ENCODE assay signal across 9 mouse cellular contexts in genomic region chr2:151999669-152000290, GRCm38 (mm10). TPM values are rescaled to one million over a fixed set of nuclear protein-coding genes. Genes with fewer than 3 reads are reported as not detected.
DNase-seq lines count a peak whose midpoint lies in the region; ATAC-seq and TF ChIP-seq lines count a peak whose summit lies in the region.
"Had no signal": no experiment of that assay in that cellular context is flagged by ENCODE, and none has a peak within 500 bp of the region (broad histone marks: within the 10 kb centered on the region; RNA-seq: fewer than 3 reads in every experiment).

No protein-coding gene starts in this region.

- no peak for TF ChIP-seq POLR2A in heart, adult 2 months (IDR thresholded peaks at IDR 0.05; ENCODE audit: insufficient read depth, low read depth, low read length)

- ATAC-seq in kidney, embryonic 15.5 days (replicated peaks; ENCODE audit: low FRiP score), result peak; percentile 58
- no peak for ATAC-seq in monocyte, adult 5-6 weeks (replicated peaks; ENCODE audit: insufficient number of reproducible peaks, low FRiP score, low TSS enrichment, poor library complexity, severe bottlenecking)
- ATAC-seq in forebrain, embryonic 13.5 days, result no peak

- peak; percentile 21 to 35 for DNase-seq in heart, adult 2 months
- no peak for DNase-seq in heart, postnatal 14 days
- peak; percentile 57 for DNase-seq in R1 (ENCODE audit: low read depth, low spot score)
- peak; percentile 59 for DNase-seq in lung, postnatal 10 days
- no peak for DNase-seq in layer of hippocampus, adult 18-20 months (ENCODE audit: low spot score in 2 of 2)

- no peaks in the 10 kb centered on the region for H3K79me2 ChIP-seq in heart, adult 2 months (replicated peaks; ENCODE audit: control insufficient read depth, insufficient read depth, low read length)

- no peaks in the 10 kb centered on the region for H3K27me3 ChIP-seq in heart, adult 2 months (ENCODE audit: control insufficient read depth, insufficient read depth, low read length)
- H3K27me3 ChIP-seq in kidney, embryonic 15.5 days, result peaks cover 46% of the 10 kb centered on the region
- peaks cover 61% of the 10 kb centered on the region for H3K27me3 ChIP-seq in forebrain, embryonic 13.5 days

- 0 out of 2 replicates have a peak, but pooled peaks have one; percentile 2 for TF ChIP-seq CTCF in heart, adult 2 months (IDR thresholded peaks at IDR 0.05)

- H3K9ac ChIP-seq in heart, adult 2 months (ENCODE audit: low read depth, low read length), result no peak overlapping the region
- no peak overlapping the region for H3K9ac ChIP-seq in kidney, embryonic 15.5 days
- H3K9ac ChIP-seq in forebrain, embryonic 13.5 days, result no peak overlapping the region

- 11% methylated on average over 20 of the region's 20 CpGs for WGBS in heart, adult 2 months
- 5% methylated on average over 20 of the region's 20 CpGs for WGBS in kidney, embryonic 15.5 days
- WGBS in forebrain, embryonic 13.5 days, result 12% methylated on average over 20 of the region's 20 CpGs

- H3K27ac ChIP-seq in heart, adult 2 months, result no peak overlapping the region
- 0 out of 2 replicates have a peak overlapping the region, but pooled peaks have one; percentile 37 for H3K27ac ChIP-seq in kidney, embryonic 15.5 days
- H3K27ac ChIP-seq in forebrain, embryonic 13.5 days, result no peak overlapping the region

- intact Hi-C loops in heart, adult 2 months (cut with DNase I), result no loop called here
- intact Hi-C loops in heart, postnatal 14 days (cut with DNase I), result no loop called here

- H3K36me3 ChIP-seq in heart, adult 2 months (ENCODE audit: control insufficient read depth, insufficient read depth, low read length), result no peaks in the 10 kb centered on the region
- no peaks in the 10 kb centered on the region for H3K36me3 ChIP-seq in kidney, embryonic 15.5 days
- H3K36me3 ChIP-seq in forebrain, embryonic 13.5 days (ENCODE audit: poor library complexity, severe bottlenecking), result no peaks in the 10 kb centered on the region

- no peak overlapping the region for H3K4me3 ChIP-seq in heart, adult 2 months
- peak overlapping the region; percentile 28 for H3K4me3 ChIP-seq in kidney, embryonic 15.5 days (replicated peaks)
- no peak overlapping the region for H3K4me3 ChIP-seq in forebrain, embryonic 13.5 days

- TF ChIP-seq EP300 in heart, adult 2 months (IDR thresholded peaks at IDR 0.05; ENCODE audit: insufficient read depth, low read depth, low read length), result no peak

- peaks cover 9% of the 10 kb centered on the region for H3K4me1 ChIP-seq in heart, adult 2 months (ENCODE audit: control insufficient read depth, insufficient read depth, low read length)
- H3K4me1 ChIP-seq in kidney, embryonic 15.5 days, result peaks cover 60% of the 10 kb centered on the region
- H3K4me1 ChIP-seq in forebrain, embryonic 13.5 days, result peaks cover 8% of the 10 kb centered on the region

- no peaks in the 10 kb centered on the region for H3K9me3 ChIP-seq in kidney, embryonic 15.5 days (replicated peaks)
- H3K9me3 ChIP-seq in forebrain, embryonic 13.5 days (replicated peaks), result no peaks in the 10 kb centered on the region

- peak overlapping the region; percentile 51 for H3K4me2 ChIP-seq in kidney, embryonic 15.5 days
- H3K4me2 ChIP-seq in forebrain, embryonic 13.5 days, result no peak overlapping the region
- H3K4me2 ChIP-seq: midbrain, embryonic 11.5 days had no signal

RNA-seq across cellular contexts. Expression of gene Slc52a3, which starts 3.5 kb away (rescaled TPM):
- 1 to 10 TPM; 1.8 to 3.4 TPM for total RNA-seq in heart, adult 2 months (2021)
- polyA plus RNA-seq in heart, adult 2 months (2012; rRNA removed), result 2.5 and 2.8 TPM in 2 replicates
- 1 to 10 TPM; 1.8 to 2.0 TPM for total RNA-seq in heart, postnatal 14 days (2021)
- polyA plus RNA-seq in kidney, embryonic 15.5 days (2015; fragmentation: Nextera tagmentation; extraction: Ambion mirVana), result 13.3 and 16.3 TPM in 2 replicates
- total RNA-seq in layer of hippocampus, adult 18-20 months (2021), result 1 to 10 TPM; 2.1 to 2.4 TPM
- total RNA-seq in monocyte, adult 5-6 weeks (2017), result 3.0 to 4.9 TPM (median 3.5 TPM) in 3 replicates
- 0.71 and 0.87 TPM in 2 replicates for polyA plus RNA-seq in forebrain, embryonic 13.5 days (2015; fragmentation: Nextera tagmentation; extraction: Ambion mirVana)

RNA-seq across cellular contexts. Expression of gene Fam110a, which starts 19.8 kb away (rescaled TPM):
- 1 to 10 TPM; 4.3 to 4.7 TPM for total RNA-seq in heart, adult 2 months (2021)
- 6.6 and 7.2 TPM in 2 replicates for polyA plus RNA-seq in heart, adult 2 months (2012; rRNA removed)
- total RNA-seq in heart, postnatal 14 days (2021), result 1 to 10 TPM; 5.2 to 5.6 TPM
- 29.1 and 29.2 TPM in 2 replicates for polyA plus RNA-seq in kidney, embryonic 15.5 days (2015; fragmentation: Nextera tagmentation; extraction: Ambion mirVana)
- total RNA-seq in layer of hippocampus, adult 18-20 months (2021), result 1 to 10 TPM; 7.3 to 9.7 TPM
- total RNA-seq in monocyte, adult 5-6 weeks (2017), result 0.64 to 5.5 TPM (median 3.1 TPM) in 3 replicates
- polyA plus RNA-seq in forebrain, embryonic 13.5 days (2015; fragmentation: Nextera tagmentation; extraction: Ambion mirVana), result 88.9 and 99.0 TPM in 2 replicates

Comparison
In these comparisons a context has a peak if more than half of its experiments do, and no peak if none do; other contexts are left out.
1. DNase-seq: peak in heart, adult 2 months (2 of 2), R1 (single experiment) and lung, postnatal 10 days (single experiment); none in heart, postnatal 14 days (0 of 2) and layer of hippocampus, adult 18-20 months (0 of 2).